Mouse (Mus musculus) embryonic facial prominence, embryonic 11.5 days (tissue): ENCODE measurements around the gene Mrpl51. TPM values are rescaled to one million over a fixed set of nuclear protein-coding genes. Genes with fewer than 3 reads are reported as not detected.

Experiments used
- ATAC-seq: fragments of 200-750 bp; cut with Nextera tagmentation; replicated peaks from 2 replicates; pipeline ENCODE4 v1.8.0; 2017; ENCODE audit warnings: low read depth; ENCODE audit not compliant: insufficient number of reproducible peaks, low FRiP score, low TSS enrichment
- DNase-seq: peaks from one replicate; pipeline ENCODE4 v3.0.0-alpha.2; 2015; ENCODE audit warnings: low spot score
- H3K27ac ChIP-seq: fragments of 300-500 bp; sonication (generic); replicated peaks from 2 replicates; pipeline ENCODE4 v1.5.1; 2014; ENCODE audit warnings: mild to moderate bottlenecking, low read depth, low read length, control low read depth
- H3K27me3 ChIP-seq: fragments of 300-500 bp; sonication (generic); 2 replicates; pipeline ENCODE4 v1.6.1; 2014; ENCODE audit warnings: mild to moderate bottlenecking, low read length, moderate library complexity, mixed read lengths; ENCODE audit not compliant: control insufficient read depth, insufficient read depth
- H3K36me3 ChIP-seq: fragments of 300-500 bp; sonication (generic); replicated peaks from 2 replicates; pipeline ENCODE4 v1.6.1; 2014; ENCODE audit warnings: low read depth, mild to moderate bottlenecking, low read length, moderate library complexity, mixed read lengths; ENCODE audit not compliant: control insufficient read depth, insufficient read depth
- H3K4me1 ChIP-seq: fragments of 300-500 bp; sonication (generic); 2 replicates; pipeline ENCODE4 v1.6.1; 2014; ENCODE audit warnings: low read length, mixed read lengths; ENCODE audit not compliant: control insufficient read depth, insufficient read depth
- H3K4me2 ChIP-seq: fragments of 300-500 bp; sonication (generic); 2 replicates; pipeline ENCODE4 v1.6.1; 2014; ENCODE audit warnings: low read depth, mild to moderate bottlenecking, control low read depth, low read length, moderate library complexity
- H3K4me3 ChIP-seq: fragments of 300-500 bp; sonication (generic); 2 replicates; pipeline ENCODE4 v1.5.1; 2014; ENCODE audit warnings: low read depth, low read length, control low read depth
- H3K9ac ChIP-seq: fragments of 300-500 bp; sonication (generic); replicated peaks from 2 replicates; pipeline ENCODE4 v1.6.1; 2014; ENCODE audit warnings: mild to moderate bottlenecking, control low read depth, low read length
- H3K9me3 ChIP-seq: fragments of 300-500 bp; sonication (generic); replicated peaks from 2 replicates; pipeline ENCODE4 v1.6.1; 2016; ENCODE audit warnings: mild to moderate bottlenecking, low read length, inconsistent platforms, mixed read lengths; ENCODE audit not compliant: control insufficient read depth
- WGBS: fragments of 180-500 bp; shearing (Covaris S2); extraction: QIAGEN DNeasy Blood & Tissue Kit; methylation state at CpG from one replicate; pipeline ENCODE4 v1.1.7; 2014; 5-methylcytosine and 5-hydroxymethylcytosine counted together
- polyA plus RNA-seq: library from polyadenylated mRNA; unstranded; fragments of >200 nt; fragmentation: Nextera tagmentation; extraction: Ambion mirVana; gene quantifications from 2 replicates; pipeline ENCODE4 v1.2.1, GENCODE M21; 2014

Gene Mrpl51
- polyA plus RNA-seq, 1 experiment from 2014 or later = 205 TPM

GRCm38 (mm10) chr6:125197166-125197565 lies 5.6 kb downstream of the Mrpl51 start:
- no peak overlapping the region for H3K9ac ChIP-seq
- H3K4me1 ChIP-seq = peaks cover 3% of the 10 kb centered on the region; the same call in 1 of the 2 replicates
- DNase-seq = no peak
- H3K4me2 ChIP-seq = no peak overlapping the region
- H3K9me3 ChIP-seq = no peaks in the 10 kb centered on the region
- no peak overlapping the region for H3K4me3 ChIP-seq
- no peak for ATAC-seq
- H3K27ac ChIP-seq = no peak overlapping the region
- H3K27me3 ChIP-seq = no peaks in the 10 kb centered on the region
- no peaks in the 10 kb centered on the region; the same call in 1 of the 2 replicates for H3K36me3 ChIP-seq
- WGBS = 81% methylated on average over 5 of the region's 5 CpGs

DNA sequence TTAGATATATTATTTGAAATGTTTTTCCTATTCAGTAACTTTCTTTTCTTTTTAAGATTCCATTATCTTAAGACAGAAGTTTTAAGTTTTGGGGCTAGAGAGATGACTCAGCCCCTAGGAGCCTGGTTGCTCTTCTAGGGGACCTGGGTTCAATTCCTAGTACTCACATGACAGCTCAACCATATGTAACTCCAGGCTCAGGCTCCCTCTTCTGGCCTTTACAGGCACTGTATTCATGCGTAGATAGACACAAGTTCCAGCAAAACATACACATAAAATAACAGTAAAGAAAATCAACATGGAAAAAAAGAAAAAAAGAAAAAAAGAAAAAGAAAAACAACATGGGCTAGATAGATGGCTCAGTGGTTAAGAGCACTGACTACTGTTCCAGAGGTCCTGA lies 18.8 kb downstream of the Mrpl51 start:
- H3K27ac ChIP-seq = no peak overlapping the region
- H3K27me3 ChIP-seq = no peaks in the 10 kb centered on the region
- H3K4me1 ChIP-seq = no peaks in the 10 kb centered on the region
- DNase-seq = no peak
- H3K36me3 ChIP-seq = no peaks in the 10 kb centered on the region
- H3K4me3 ChIP-seq = no peak overlapping the region
- ATAC-seq = no peak
- whole genome bisulfite sequencing = 84% methylated on average over 1 of the region's 1 CpGs
- no peaks in the 10 kb centered on the region for H3K9me3 ChIP-seq
- H3K4me2 ChIP-seq = no peak overlapping the region
- no peak overlapping the region for H3K9ac ChIP-seq

DNA sequence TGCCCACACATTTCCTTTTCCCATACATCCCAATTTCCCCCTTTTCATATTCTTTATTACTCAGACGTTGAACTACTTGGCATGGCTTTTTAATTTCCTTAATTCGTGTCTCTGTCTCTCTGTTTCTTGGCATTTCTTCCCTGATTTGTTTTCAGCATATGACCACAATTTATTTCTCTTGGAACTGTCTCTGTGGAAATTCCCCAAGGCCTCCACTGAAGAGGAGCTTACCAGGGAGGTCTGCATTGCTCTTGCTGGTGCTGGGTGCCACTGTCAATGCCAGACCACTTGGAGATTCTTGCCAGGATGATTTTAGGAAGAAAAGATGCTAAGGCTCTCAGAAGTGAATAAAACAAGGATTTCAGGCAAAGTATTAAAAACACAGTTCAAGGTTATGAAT lies 21.0 kb downstream of the Mrpl51 start:
- H3K9me3 ChIP-seq = no peaks in the 10 kb centered on the region
- no peaks in the 10 kb centered on the region for H3K4me1 ChIP-seq
- 53% methylated on average over 2 of the region's 2 CpGs for WGBS
- no peak overlapping the region for H3K4me2 ChIP-seq
- no peak overlapping the region for H3K9ac ChIP-seq
- H3K27ac ChIP-seq = no peak overlapping the region
- no peak overlapping the region for H3K4me3 ChIP-seq
- peaks cover 2% of the 10 kb centered on the region; the same call in 1 of the 2 replicates for H3K27me3 ChIP-seq
- DNase-seq (no peak), ATAC-seq (no peak)
- no peaks in the 10 kb centered on the region for H3K36me3 ChIP-seq

DNA sequence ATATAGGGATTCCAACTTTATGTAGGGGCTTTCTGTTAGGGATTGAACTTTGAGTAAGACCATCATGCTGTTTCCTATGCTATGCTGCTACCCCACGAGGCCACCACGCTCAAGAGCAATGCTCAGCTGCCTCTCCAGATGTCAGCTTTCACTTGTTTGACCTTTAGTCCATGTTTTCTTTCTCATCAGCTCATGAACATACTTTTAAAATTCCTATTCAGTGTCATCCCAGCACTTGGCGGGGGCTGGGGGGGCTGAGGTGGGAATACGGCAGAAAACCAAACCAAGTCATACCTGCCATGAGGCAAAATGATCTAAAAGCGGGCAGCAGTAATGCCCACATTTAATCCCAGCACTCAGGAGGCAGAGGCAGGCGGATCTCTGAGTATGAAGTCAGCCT lies 21.5 kb downstream of the Mrpl51 start:
- Histone ChIP-seq H3K4me2 (no peak overlapping the region), H3K36me3 (no peaks in the 10 kb centered on the region), H3K27ac (no peak overlapping the region), H3K4me1 (no peaks in the 10 kb centered on the region), H3K4me3 (no peak overlapping the region), H3K27me3 (peaks cover 2% of the 10 kb centered on the region; the same call in 1 of the 2 replicates), H3K9ac (no peak overlapping the region), H3K9me3 (no peaks in the 10 kb centered on the region)
- no peak for DNase-seq
- WGBS = 70% methylated on average over 6 of the region's 6 CpGs
- ATAC-seq = no peak

- H3K4me2 ChIP-seq = no peak overlapping the region
- H3K9ac ChIP-seq = no peak overlapping the region
- DNase-seq = no peak
- ATAC-seq = no peak
- H3K4me1 ChIP-seq = no peaks in the 10 kb centered on the region
- H3K27me3 ChIP-seq = peaks cover 2% of the 10 kb centered on the region; the same call in 1 of the 2 replicates
- no peak overlapping the region for H3K27ac ChIP-seq
- no peaks in the 10 kb centered on the region for H3K36me3 ChIP-seq
- no peaks in the 10 kb centered on the region for H3K9me3 ChIP-seq
- WGBS = 75% methylated on average over 6 of the region's 6 CpGs
- no peak overlapping the region for H3K4me3 ChIP-seq
Measured at GRCm38 (mm10) chr6:125213715-125214114, 22.1 kb downstream of the Mrpl51 start.

DNA sequence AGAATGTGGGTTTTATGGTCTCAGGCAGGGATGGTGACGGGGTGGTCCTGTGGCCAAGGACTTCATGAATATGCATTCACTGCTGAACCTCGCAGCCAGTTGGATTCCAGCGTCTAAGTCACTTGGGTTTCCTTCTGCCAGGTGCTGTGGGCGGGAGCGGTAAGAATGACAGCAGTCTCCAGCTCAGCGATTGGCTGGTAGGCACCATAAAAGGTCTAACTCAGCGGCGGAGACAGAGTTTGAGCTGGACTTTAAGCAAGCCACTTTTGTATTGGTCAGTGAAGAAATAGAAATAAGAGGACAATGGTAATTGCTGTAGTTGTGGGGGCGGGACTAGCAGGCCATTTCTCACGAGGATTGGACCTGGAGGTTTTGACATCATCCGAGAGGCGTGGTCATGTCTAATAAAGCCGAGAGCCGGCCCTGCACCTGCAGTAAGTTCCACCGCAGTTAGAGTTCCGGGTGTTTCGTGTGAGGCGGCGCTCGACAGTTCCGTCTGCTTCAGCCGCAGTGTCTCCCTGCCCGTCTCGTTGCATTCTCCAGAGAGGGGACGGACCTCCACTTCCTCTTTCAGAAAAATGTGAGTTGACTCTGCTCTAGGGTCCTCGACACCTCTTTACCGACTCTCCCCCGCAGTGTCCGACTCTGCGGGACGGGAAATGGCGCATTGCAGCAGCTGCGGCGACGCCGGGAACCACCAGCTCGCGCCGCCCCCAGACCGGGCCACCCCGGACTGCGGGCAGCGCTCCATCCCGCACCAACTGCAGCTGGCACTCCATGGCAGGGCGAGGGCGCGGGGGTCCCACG lies 23.8 kb downstream of the Mrpl51 start, which contains the start of gene Vamp1:
Gene Vamp1, plus strand, starts transcription at position 404 of the 807 bp plus-strand sequence.
- H3K4me1 ChIP-seq = no peaks in the 10 kb centered on the region
- H3K27me3 ChIP-seq = peaks cover 2% of the 10 kb centered on the region; the same call in 1 of the 2 replicates
- no peak within 1 kb of the TSS for H3K27ac ChIP-seq
- ATAC-seq (peak; percentile 93), DNase-seq (peak; percentile 96)
- H3K36me3 ChIP-seq = no peaks in the 10 kb centered on the region
- H3K9me3 ChIP-seq = no peaks in the 10 kb centered on the region
- H3K9ac ChIP-seq = peak within 1 kb of the TSS; percentile 79
- peak within 1 kb of the TSS; percentile 96 for H3K4me2 ChIP-seq
- under 1% methylated on average over 46 of the region's 48 CpGs for WGBS
- peak within 1 kb of the TSS; percentile 73 for H3K4me3 ChIP-seq

DNA sequence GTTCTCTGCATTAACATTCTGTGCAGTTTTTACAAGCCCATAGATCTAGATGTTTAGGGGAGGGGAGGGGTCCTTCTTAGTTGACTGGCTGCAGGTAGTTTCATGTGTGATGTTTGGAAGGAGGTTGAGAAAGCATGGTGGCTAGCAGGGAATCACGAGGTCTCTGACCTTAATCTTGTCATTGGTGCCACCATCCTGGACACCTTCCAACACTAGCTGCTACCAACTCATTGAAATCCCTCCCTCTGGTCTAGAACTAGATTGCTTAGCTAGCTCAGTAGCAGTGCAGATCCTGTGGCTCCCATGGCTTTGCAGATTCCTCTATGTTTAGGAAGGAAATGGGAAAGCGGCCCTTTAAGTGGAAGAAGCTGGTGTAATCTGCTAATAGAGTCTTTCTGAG lies 25.3 kb downstream of the Mrpl51 start:
- no peaks in the 10 kb centered on the region for H3K4me1 ChIP-seq
- no peak overlapping the region for H3K4me2 ChIP-seq
- DNase-seq = no peak
- H3K9me3 ChIP-seq = no peaks in the 10 kb centered on the region
- no peak overlapping the region for H3K27ac ChIP-seq
- no peak overlapping the region for H3K4me3 ChIP-seq
- ATAC-seq = no peak
- WGBS = 76% methylated on average over 2 of the region's 2 CpGs
- no peak overlapping the region for H3K9ac ChIP-seq
- peaks cover 2% of the 10 kb centered on the region; the same call in 1 of the 2 replicates for H3K27me3 ChIP-seq
- H3K36me3 ChIP-seq = no peaks in the 10 kb centered on the region

GRCm38 (mm10) chr6:125217899-125218298 lies 26.3 kb downstream of the Mrpl51 start:
- no peak for DNase-seq
- no peak overlapping the region for H3K4me2 ChIP-seq
- H3K36me3 ChIP-seq = no peaks in the 10 kb centered on the region
- no peak overlapping the region for H3K4me3 ChIP-seq
- peaks cover 2% of the 10 kb centered on the region; the same call in 1 of the 2 replicates for H3K27me3 ChIP-seq
- WGBS = 86% methylated on average over 11 of the region's 11 CpGs
- no peaks in the 10 kb centered on the region for H3K9me3 ChIP-seq
- no peaks in the 10 kb centered on the region for H3K4me1 ChIP-seq
- ATAC-seq = no peak
- H3K27ac ChIP-seq = no peak overlapping the region
- no peak overlapping the region for H3K9ac ChIP-seq
